Mouse (Mus musculus): ENCODE data around the gene Cnpy4. TPM values are rescaled to one million over a fixed set of nuclear protein-coding genes. Genes with fewer than 3 reads are reported as not detected.
A peak's percentile ranks its signal among the peaks of the same experiment; 100 is the strongest.

Cnpy4 gene
- total RNA-seq (2014; rRNA removed) (4.9 and 5.0 TPM in 2 replicates), polyA plus RNA-seq (2012; rRNA removed) (1.3 and 1.7 TPM in 2 replicates)

DNA sequence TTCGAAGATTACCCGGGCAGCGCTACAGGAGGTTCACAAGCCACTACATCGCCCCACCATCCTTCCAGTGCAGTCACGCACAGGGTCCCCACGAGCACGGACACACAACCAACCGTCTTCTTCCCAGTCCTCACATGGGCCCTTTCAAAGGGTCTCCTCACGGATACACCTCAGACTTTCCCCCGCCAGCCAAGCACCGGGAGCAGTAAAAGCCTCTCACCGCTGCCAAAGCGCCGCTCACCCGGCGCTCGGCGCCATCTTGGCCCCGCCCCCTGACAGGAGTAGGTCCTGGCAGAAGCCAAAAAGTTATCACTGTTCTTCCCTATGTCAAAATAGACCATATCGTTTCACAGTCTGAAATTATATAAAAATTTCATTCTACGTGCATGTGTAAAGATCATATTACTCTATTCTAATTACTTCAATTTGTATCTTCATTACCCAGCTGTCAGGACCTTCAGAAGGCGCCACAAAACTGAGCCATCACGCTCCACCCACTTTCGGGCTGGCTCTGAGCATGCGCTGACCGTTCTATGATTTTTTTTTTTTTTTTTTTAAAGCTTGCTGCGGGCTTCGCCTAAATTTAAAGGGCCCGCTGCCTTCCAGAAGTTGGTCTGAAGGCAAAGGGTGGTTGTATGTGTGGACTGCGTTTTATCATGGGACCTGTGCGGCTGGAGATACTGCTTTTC lies at the start of gene Cnpy4, which contains the start of gene Taf6:
Gene Cnpy4, plus strand, starts transcription at position 536 of the 689 bp plus-strand sequence.
Gene Taf6, minus strand, starts transcription at position 502 of the 689 bp plus-strand sequence.
- peak; percentile 85 for DNase-seq (ENCODE audit: extremely low read depth, low read depth, low spot score)
- H3K36me3 ChIP-seq (ENCODE audit: control insufficient read depth, insufficient read depth, low read length) = no peaks in the 10 kb centered on the region
- WGBS = under 1% methylated on average over 31 of the region's 31 CpGs
- peak within 1 kb of the TSS; percentile 65 for H3K4me3 ChIP-seq (ENCODE audit: insufficient read depth, low read depth, low read length)
- TF ChIP-seq CTCF (IDR thresholded peaks at IDR 0.05; ENCODE audit: low read depth, low read length) = no peak
- TF ChIP-seq POLR2A (IDR thresholded peaks at IDR 0.05; ENCODE audit: extremely low read depth, insufficient read depth, low read length) = peak; percentile 88
- H3K4me1 ChIP-seq (ENCODE audit: control insufficient read depth, insufficient read depth, low read length) = peaks cover 5% of the 10 kb centered on the region
- no peaks in the 10 kb centered on the region for H3K27me3 ChIP-seq (ENCODE audit: control insufficient read depth, insufficient read depth, low read length)
- H3K9ac ChIP-seq (ENCODE audit: low read depth, low read length) = peak within 1 kb of the TSS; percentile 87
- no peaks in the 10 kb centered on the region for H3K79me2 ChIP-seq (ENCODE audit: control insufficient read depth, insufficient read depth, low read length)
- peak within 1 kb of the TSS; percentile 91 for H3K27ac ChIP-seq (replicated peaks; ENCODE audit: insufficient read depth, low read depth, low read length)

DNA sequence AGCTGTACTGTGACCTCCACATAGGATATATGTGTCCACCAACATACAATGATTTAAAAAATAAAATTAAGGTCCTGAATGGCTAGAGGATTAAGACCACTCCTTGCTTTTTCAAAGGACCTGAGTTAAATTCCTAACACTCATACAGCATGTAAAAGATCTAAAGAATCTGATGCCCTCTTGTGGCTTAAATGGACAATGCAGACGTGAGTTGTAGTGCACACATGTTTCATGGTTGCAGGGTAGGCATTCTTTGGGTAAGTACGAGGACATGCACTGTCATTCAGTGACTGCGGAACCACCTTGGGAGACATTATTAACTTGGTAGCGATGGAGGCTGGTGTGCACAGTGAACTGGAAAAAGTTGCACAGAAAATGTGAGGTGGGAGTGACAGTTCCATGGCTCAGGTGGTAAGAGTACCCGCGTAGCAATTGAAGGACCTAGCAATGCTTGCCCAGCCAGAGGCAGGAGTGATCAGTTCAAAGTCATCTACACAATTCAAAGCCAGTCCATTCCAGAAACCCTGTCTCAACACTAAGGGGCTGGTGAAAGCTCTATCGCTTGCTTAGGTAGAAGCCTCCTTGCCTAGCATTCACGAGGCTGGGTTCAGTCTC lies 49.2 kb upstream of the Cnpy4 start:
- Histone ChIP-seq H3K79me2 (ENCODE audit: control insufficient read depth, insufficient read depth, low read length) (no peaks in the 10 kb centered on the region), H3K36me3 (ENCODE audit: control insufficient read depth, insufficient read depth, low read length) (peaks cover 9% of the 10 kb centered on the region; the same call in 1 of the 2 replicates), H3K4me1 (ENCODE audit: control insufficient read depth, insufficient read depth, low read length) (no peaks in the 10 kb centered on the region), H3K9ac (ENCODE audit: low read depth, low read length) (no peak overlapping the region), H3K27me3 (ENCODE audit: control insufficient read depth, insufficient read depth, low read length) (no peaks in the 10 kb centered on the region), H3K27ac (replicated peaks; ENCODE audit: insufficient read depth, low read depth, low read length) (no peak overlapping the region), H3K4me3 (ENCODE audit: insufficient read depth, low read depth, low read length) (no peak overlapping the region)
- TF ChIP-seq CTCF (IDR thresholded peaks at IDR 0.05; ENCODE audit: low read depth, low read length) (peak; percentile 58), POLR2A (IDR thresholded peaks at IDR 0.05; ENCODE audit: extremely low read depth, insufficient read depth, low read length) (no peak)
- peak; percentile 58 for DNase-seq (ENCODE audit: extremely low read depth, low read depth, low spot score)
- WGBS = 55% methylated on average over 8 of the region's 8 CpGs

- no peak for DNase-seq (ENCODE audit: extremely low read depth, low read depth, low spot score)
- Histone ChIP-seq H3K4me1 (ENCODE audit: control insufficient read depth, insufficient read depth, low read length) (no peaks in the 10 kb centered on the region), H3K4me3 (ENCODE audit: insufficient read depth, low read depth, low read length) (no peak overlapping the region), H3K27me3 (ENCODE audit: control insufficient read depth, insufficient read depth, low read length) (no peaks in the 10 kb centered on the region), H3K36me3 (ENCODE audit: control insufficient read depth, insufficient read depth, low read length) (peaks cover 6% of the 10 kb centered on the region; the same call in 1 of the 2 replicates), H3K9ac (ENCODE audit: low read depth, low read length) (no peak overlapping the region), H3K27ac (replicated peaks; ENCODE audit: insufficient read depth, low read depth, low read length) (no peak overlapping the region), H3K79me2 (ENCODE audit: control insufficient read depth, insufficient read depth, low read length) (no peaks in the 10 kb centered on the region)
- TF ChIP-seq POLR2A (IDR thresholded peaks at IDR 0.05; ENCODE audit: extremely low read depth, insufficient read depth, low read length) = no peak
- WGBS = 65% methylated on average over 4 of the region's 4 CpGs
These were observed 48.7 kb upstream of the Cnpy4 start for GRCm38 (mm10) chr5:138138585-138138984.

GRCm38 (mm10) chr5:138154390-138154789 lies 32.9 kb upstream of the Cnpy4 start:
- peaks cover 21% of the 10 kb centered on the region for H3K36me3 ChIP-seq (ENCODE audit: control insufficient read depth, insufficient read depth, low read length)
- 9% methylated on average over 3 of the region's 3 CpGs for WGBS
- H3K79me2 ChIP-seq (ENCODE audit: control insufficient read depth, insufficient read depth, low read length) = no peaks in the 10 kb centered on the region
- H3K4me3 ChIP-seq (ENCODE audit: insufficient read depth, low read depth, low read length) = no peak overlapping the region; the same call in 1 of the 2 replicates
- no peak overlapping the region for H3K27ac ChIP-seq (replicated peaks; ENCODE audit: insufficient read depth, low read depth, low read length)
- H3K4me1 ChIP-seq (ENCODE audit: control insufficient read depth, insufficient read depth, low read length) = peaks cover 9% of the 10 kb centered on the region; the same call in 1 of the 2 replicates
- H3K27me3 ChIP-seq (ENCODE audit: control insufficient read depth, insufficient read depth, low read length) = no peaks in the 10 kb centered on the region
- DNase-seq (ENCODE audit: extremely low read depth, low read depth, low spot score) = peak; percentile 88
- TF ChIP-seq CTCF (IDR thresholded peaks at IDR 0.05; ENCODE audit: low read depth, low read length) (no peak), POLR2A (IDR thresholded peaks at IDR 0.05; ENCODE audit: extremely low read depth, insufficient read depth, low read length) (no peak)
- H3K9ac ChIP-seq (ENCODE audit: low read depth, low read length) = no peak overlapping the region

- H3K4me1 ChIP-seq (ENCODE audit: control insufficient read depth, insufficient read depth, low read length) = peaks cover 9% of the 10 kb centered on the region
- TF ChIP-seq CTCF (IDR thresholded peaks at IDR 0.05; ENCODE audit: low read depth, low read length) = peak; percentile 95
- peak; percentile 73; the same call in 1 of the 2 replicates for TF ChIP-seq POLR2A (IDR thresholded peaks at IDR 0.05; ENCODE audit: extremely low read depth, insufficient read depth, low read length)
- peak within 1 kb of the TSS; percentile 82 for H3K27ac ChIP-seq (replicated peaks; ENCODE audit: insufficient read depth, low read depth, low read length)
- peak within 1 kb of the TSS; percentile 89 for H3K9ac ChIP-seq (ENCODE audit: low read depth, low read length)
- peaks cover 17% of the 10 kb centered on the region for H3K36me3 ChIP-seq (ENCODE audit: control insufficient read depth, insufficient read depth, low read length)
- peak within 1 kb of the TSS; percentile 81 for H3K4me3 ChIP-seq (ENCODE audit: insufficient read depth, low read depth, low read length)
- no peaks in the 10 kb centered on the region for H3K27me3 ChIP-seq (ENCODE audit: control insufficient read depth, insufficient read depth, low read length)
- DNase-seq (ENCODE audit: extremely low read depth, low read depth, low spot score) = peak; percentile 95
- WGBS = under 1% methylated on average over 31 of the region's 31 CpGs
- H3K79me2 ChIP-seq (ENCODE audit: control insufficient read depth, insufficient read depth, low read length) = no peaks in the 10 kb centered on the region
These were observed 31.8 kb upstream of the Cnpy4 start, which contains the start of gene Zfp113 for GRCm38 (mm10) chr5:138155443-138155976. Gene Zfp113 (minus strand): TSS chr5:138155744.
